Mouse (Mus musculus): ENCODE measurements around the gene Emc3. TPM values are rescaled to one million over a fixed set of nuclear protein-coding genes. Genes with fewer than 3 reads are reported as not detected.

Emc3 gene
- total and polyA plus RNA-seq, 3 experiments = 52.7 to 90.9 (median 64.6) TPM

DNA sequence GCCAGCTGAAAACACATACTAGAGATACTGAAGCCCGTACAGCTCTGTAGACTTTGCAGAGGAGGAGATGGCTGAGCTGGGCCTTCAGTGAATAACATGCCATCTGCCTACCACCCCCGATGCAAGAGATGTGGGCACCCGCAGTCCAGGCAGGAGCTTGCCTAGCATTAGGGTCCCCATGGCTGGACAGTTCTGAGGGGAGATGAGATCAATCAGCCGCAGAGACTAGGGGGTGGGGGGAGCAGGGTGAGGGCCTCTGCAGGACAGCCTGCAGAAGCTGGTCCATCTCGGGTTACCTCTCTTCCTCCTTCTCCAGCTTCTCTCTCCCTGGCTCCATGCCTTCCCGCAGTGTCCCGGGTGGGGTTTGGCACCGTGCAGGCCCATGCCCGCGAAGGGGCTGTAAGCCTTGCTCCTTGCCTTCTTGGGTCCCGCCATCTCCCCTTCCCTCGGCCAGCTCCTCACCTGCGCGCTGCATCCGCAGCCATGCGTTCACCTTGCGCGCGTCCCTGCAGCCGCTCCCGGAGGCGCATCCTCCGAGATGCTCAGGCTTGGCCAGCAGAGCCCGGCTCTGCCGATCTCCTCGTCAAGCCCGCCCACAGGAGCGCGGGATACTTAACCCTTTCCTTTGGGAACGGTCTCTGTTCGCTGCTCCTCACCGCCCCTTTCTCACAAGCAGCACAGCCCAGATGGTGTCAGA is 29.9 kb downstream of the Emc3 start, which contains the start of gene Prrt3:
Gene Prrt3, minus strand, starts transcription at position 544 of the 697 bp plus-strand sequence.
- TF ChIP-seq MEF2A (IDR thresholded peaks at IDR 0.05; ENCODE audit: borderline replicate concordance, low read depth, low read length) = no peak
- TF ChIP-seq UBTF (IDR thresholded peaks at IDR 0.05; ENCODE audit: low read depth, low read length) = no peak
- no peak for TF ChIP-seq PAX5 (IDR thresholded peaks at IDR 0.05; ENCODE audit: low read length)
- no peak for TF ChIP-seq MAFK (IDR thresholded peaks at IDR 0.05; ENCODE audit: insufficient replicate concordance, low read length)
- no peak for TF ChIP-seq CHD1 (IDR thresholded peaks at IDR 0.05; ENCODE audit: low read depth, low read length)
- TF ChIP-seq ZKSCAN1 (IDR thresholded peaks at IDR 0.05; ENCODE audit: borderline replicate concordance, low read depth, low read length) = no peak
- TF ChIP-seq BHLHE40 (IDR thresholded peaks at IDR 0.05; ENCODE audit: low read depth, low read length) = no peak
- no peak for TF ChIP-seq GABPA (IDR thresholded peaks at IDR 0.05; ENCODE audit: insufficient replicate concordance, low read depth, low read length)
- TF ChIP-seq CHD2 (IDR thresholded peaks at IDR 0.05; ENCODE audit: low read length) = no peak
- no peak for TF ChIP-seq ETS1 (conservative IDR thresholded peaks at IDR 0.05; ENCODE audit: low read depth, low read length)
- no peak for TF ChIP-seq ZNF384 (IDR thresholded peaks at IDR 0.05; ENCODE audit: low read depth, low read length)
- TF ChIP-seq ELF1 (IDR thresholded peaks at IDR 0.05; ENCODE audit: low read depth, low read length) = no peak
- TF ChIP-seq SIN3A (IDR thresholded peaks at IDR 0.05; ENCODE audit: low read length) = no peak
- no peak for TF ChIP-seq TBP (conservative IDR thresholded peaks at IDR 0.05; ENCODE audit: low read depth, low read length)
- TF ChIP-seq USF2 (conservative IDR thresholded peaks at IDR 0.05; ENCODE audit: low read depth, low read length) = no peak
- TF ChIP-seq EP300 (IDR thresholded peaks at IDR 0.05; ENCODE audit: low read length) = no peak
- no peak for TF ChIP-seq E2F4 (IDR thresholded peaks at IDR 0.05; ENCODE audit: insufficient replicate concordance, low read depth, low read length)
- TF ChIP-seq POLR2AphosphoS2 (IDR thresholded peaks at IDR 0.05; ENCODE audit: low read depth, low read length) = no peak
- H3K79me2 ChIP-seq (replicated peaks; ENCODE audit: control insufficient read depth, extremely low read depth, insufficient read depth, poor library complexity, severe bottlenecking) = no peaks in the 10 kb centered on the region
- no peak within 1 kb of the TSS for H3K4me3 ChIP-seq (replicated peaks in 1 of 3; ENCODE audit: low read depth in 2 of 3, low read length in 2 of 3, poor library complexity in 1 of 3)
- no peak within 1 kb of the TSS for H3K9ac ChIP-seq (ENCODE audit: insufficient read depth, low read depth)
- DNase-seq (ENCODE audit: extremely low read depth) = no peak
- H3K4me2 ChIP-seq (ENCODE audit: insufficient read depth, low read depth, poor library complexity, severe bottlenecking) = no peak within 1 kb of the TSS
- no peaks in the 10 kb centered on the region for H3K9me3 ChIP-seq (replicated peaks; ENCODE audit: low read length)
- peaks cover 0 to 10% of the 10 kb centered on the region in 2 experiments; a peak in 2 of 4 replicates for H3K4me1 ChIP-seq (ENCODE audit: control insufficient read depth in 1 of 2, insufficient read depth in 2 of 2)
- no peaks in the 10 kb centered on the region for H3K27me3 ChIP-seq (replicated peaks)
- H3K36me3 ChIP-seq (replicated peaks in 1 of 2; ENCODE audit: control insufficient read depth in 1 of 2, insufficient read depth in 1 of 2, low read length in 1 of 2) = no peaks in the 10 kb centered on the region
- in situ Hi-C loops (cut with MboI; ENCODE audit: low pct_ligation_motif_present, low pct_unique_long_range_greater_than_20kb, low sequenced_read_pairs) = no loop called here
- dilution Hi-C loops (cut with MboI; ENCODE audit: extremely low pct_ligation_motif_present, extremely low pct_unique_long_range_greater_than_20kb, low sequenced_read_pairs) = no loop called here
- no peak within 1 kb of the TSS for H3K27ac ChIP-seq (ENCODE audit: insufficient read depth, low read depth)

- peaks cover 0 to 10% of the 10 kb centered on the region in 2 experiments; a peak in 2 of 4 replicates for H3K4me1 ChIP-seq (ENCODE audit: control insufficient read depth in 1 of 2, insufficient read depth in 2 of 2)
- no peaks in the 10 kb centered on the region for H3K27me3 ChIP-seq (replicated peaks)
- H3K9ac ChIP-seq (ENCODE audit: insufficient read depth, low read depth) = no peak overlapping the region
- dilution Hi-C loops (cut with MboI; ENCODE audit: extremely low pct_ligation_motif_present, extremely low pct_unique_long_range_greater_than_20kb, low sequenced_read_pairs) = no loop called here
- in situ Hi-C loops (cut with MboI; ENCODE audit: low pct_ligation_motif_present, low pct_unique_long_range_greater_than_20kb, low sequenced_read_pairs) = no loop called here
- no peak overlapping the region for H3K27ac ChIP-seq (ENCODE audit: insufficient read depth, low read depth)
- H3K79me2 ChIP-seq (replicated peaks; ENCODE audit: control insufficient read depth, extremely low read depth, insufficient read depth, poor library complexity, severe bottlenecking) = no peaks in the 10 kb centered on the region
- H3K36me3 ChIP-seq (replicated peaks in 1 of 2; ENCODE audit: control insufficient read depth in 1 of 2, insufficient read depth in 1 of 2, low read length in 1 of 2) = peaks cover 0 to 12% of the 10 kb centered on the region in 2 experiments
- H3K9me3 ChIP-seq (replicated peaks; ENCODE audit: low read length) = no peaks in the 10 kb centered on the region
- no peak for DNase-seq (ENCODE audit: extremely low read depth)
- TF ChIP-seq TCF12 (IDR thresholded peaks at IDR 0.05; ENCODE audit: low read depth, low read length) (no peak), MXI1 (IDR thresholded peaks at IDR 0.05; ENCODE audit: low read depth, low read length) (no peak), E2F4 (IDR thresholded peaks at IDR 0.05; ENCODE audit: insufficient replicate concordance, low read depth, low read length) (no peak), ETS1 (conservative IDR thresholded peaks at IDR 0.05; ENCODE audit: low read depth, low read length) (no peak), NRF1 (IDR thresholded peaks at IDR 0.05; ENCODE audit: low read depth, low read length) (no peak)
- H3K4me2 ChIP-seq (ENCODE audit: insufficient read depth, low read depth, poor library complexity, severe bottlenecking) = no peak overlapping the region
- no peak overlapping the region for H3K4me3 ChIP-seq (replicated peaks in 1 of 3; ENCODE audit: low read depth in 2 of 3, low read length in 2 of 3, poor library complexity in 1 of 3)
Observed at GRCm38 (mm10) chr6:113499346-113499745, 32.1 kb downstream of the Emc3 start.
